Mouse (Mus musculus): ENCODE measurements around the gene Tmprss4.

DNA sequence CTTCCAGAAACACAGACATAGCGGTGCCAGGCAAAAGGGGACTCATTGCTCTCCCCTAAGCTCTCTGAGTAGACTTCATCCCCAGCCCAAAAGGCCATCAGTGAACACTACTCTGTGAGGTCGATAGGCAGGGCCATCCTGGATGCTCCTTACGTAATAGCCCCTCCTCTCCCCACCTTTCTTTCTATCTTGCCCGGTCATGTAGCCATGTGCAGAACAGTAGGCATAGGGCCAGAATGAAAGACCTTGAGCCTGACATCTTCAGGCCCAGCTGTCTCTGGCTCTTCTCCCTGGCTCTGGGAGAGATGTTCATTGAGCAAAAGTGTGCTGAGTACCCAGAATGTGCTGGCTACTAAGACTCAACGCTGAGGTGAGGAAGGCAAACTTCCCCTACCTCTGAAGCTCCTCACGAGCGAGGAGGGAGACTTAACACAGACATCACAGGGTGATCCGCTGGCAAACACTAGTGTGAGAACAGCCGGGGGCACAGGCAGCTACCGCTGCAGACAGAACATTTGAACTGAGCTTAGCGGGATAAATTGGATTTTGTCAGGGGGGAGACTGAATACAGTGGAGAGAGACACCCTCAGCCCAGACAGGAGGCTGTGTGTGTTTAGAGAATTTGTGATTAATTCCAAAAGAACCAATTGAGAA, 11.8 kb upstream of the Tmprss4 start:
- TF ChIP-seq CTCF (IDR thresholded peaks at IDR 0.05; ENCODE audit: low read depth, low read length) (no peak), EP300 (IDR thresholded peaks at IDR 0.05; ENCODE audit: insufficient read depth, low read depth, low read length) (no peak)

Measured in ES-Bruce4 (cell line).